Mouse (Mus musculus) heart, postnatal 0 days (tissue): ENCODE results near the gene Spdye4c.

ENCODE experiments used
- CTCF ChIP-seq: IDR thresholded peaks from 2 replicates; pipeline ENCODE4 v1.5.1; 2016; ENCODE audit warnings: antibody characterized with exemption, control low read depth, low read depth
- EP300 ChIP-seq: IDR thresholded peaks from 2 replicates; pipeline ENCODE4 v1.6.1; 2016; ENCODE audit warnings: antibody characterized with exemption, low read depth

DNA sequence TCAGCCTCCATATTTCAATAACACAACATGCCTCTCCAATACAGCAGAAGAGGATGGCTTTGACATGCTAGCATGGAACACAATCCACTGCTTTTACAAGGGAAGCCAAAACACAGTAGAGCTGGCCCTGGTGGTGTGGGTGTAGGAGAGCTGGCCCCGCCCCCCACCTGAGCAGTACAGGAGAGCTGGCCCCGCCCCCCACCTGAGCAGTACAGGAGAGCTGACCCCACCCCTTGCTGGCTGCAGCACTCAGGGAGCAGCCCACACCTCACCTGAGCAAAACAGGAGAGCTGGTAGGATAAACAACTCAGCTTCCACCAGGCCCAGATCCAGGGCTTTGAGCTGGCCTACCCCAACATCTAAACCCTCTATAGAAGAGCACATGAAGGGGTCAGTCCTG is 42.7 kb upstream of the Spdye4c start:
- TF ChIP-seq EP300 (no peak), CTCF (no peak)
